Comparison of ENCODE assay signal across 8 mouse cellular contexts in the genomic region with DNA sequence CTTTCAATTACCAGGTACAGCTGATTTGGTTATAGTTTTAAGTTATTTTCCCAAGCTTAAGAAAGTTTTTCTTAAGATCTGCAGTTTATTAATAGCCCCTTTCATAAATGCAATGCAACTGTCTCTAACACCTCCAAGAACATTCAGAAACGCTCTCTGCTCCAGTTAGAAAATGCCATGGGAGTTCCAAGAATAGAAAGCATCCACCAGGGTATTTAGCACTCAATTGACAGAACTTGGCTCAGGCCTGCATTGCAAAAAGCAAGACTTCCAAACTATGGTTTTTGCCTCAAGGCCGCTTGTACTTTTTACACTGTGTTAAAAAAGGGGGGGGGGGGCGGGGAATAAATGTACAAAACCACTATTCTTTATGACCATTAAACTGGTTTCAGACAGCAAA. TPM values are rescaled to one million over a fixed set of nuclear protein-coding genes. Genes with fewer than 3 reads are reported as not detected.
A peak's percentile ranks its signal among the peaks of the same experiment; 100 is the strongest.
DNase-seq lines count a peak whose midpoint lies in the region; ATAC-seq and TF ChIP-seq lines count a peak whose summit lies in the region.

No protein-coding gene starts in this region.

- peak overlapping the region; percentile 94 for H3K9ac ChIP-seq in heart, embryonic 13.5 days

- intact Hi-C loops in heart, postnatal 10 days (cut with DNase I): no loop called here

- no peaks in the 10 kb centered on the region for H3K9me3 ChIP-seq in heart, embryonic 13.5 days

- H3K4me2 ChIP-seq in heart, embryonic 13.5 days: peak overlapping the region; percentile 82

- ATAC-seq in heart, embryonic 13.5 days (ENCODE audit: extremely low read depth, insufficient number of reproducible peaks, low FRiP score, low TSS enrichment): no peak
- no peak for ATAC-seq in activated CD4-positive, CD25-positive, alpha-beta regulatory T cell, adult 4 months

- peaks cover 45% of the 10 kb centered on the region for H3K4me1 ChIP-seq in heart, embryonic 13.5 days
- peaks cover 14% of the 10 kb centered on the region for H3K4me1 ChIP-seq in bone marrow macrophage, adult 2 months (ENCODE audit: control insufficient read depth, insufficient read depth, low read length)

- no peak for TF ChIP-seq POLR2A in bone marrow macrophage, adult 2 months (IDR thresholded peaks at IDR 0.05; ENCODE audit: borderline replicate concordance, low read depth, low read length)

- H3K27ac ChIP-seq in heart, embryonic 13.5 days (replicated peaks): peak overlapping the region; percentile 83
- H3K27ac ChIP-seq in bone marrow macrophage, adult 2 months (ENCODE audit: insufficient read depth, low read depth, low read length): no peak overlapping the region

- H3K27me3 ChIP-seq in heart, embryonic 13.5 days (replicated peaks): no peaks in the 10 kb centered on the region

- H3K4me3 ChIP-seq in heart, embryonic 13.5 days: peak overlapping the region; percentile 91
- peak overlapping the region; percentile 86 for H3K4me3 ChIP-seq in bone marrow macrophage, adult 2 months (ENCODE audit: insufficient read depth, low read length)

- no peak for TF ChIP-seq CTCF in bone marrow macrophage, adult 2 months (IDR thresholded peaks at IDR 0.05; ENCODE audit: low read depth, low read length)

- 0 out of 2 replicates have a peak, but pooled peaks cover 3% of the 10 kb centered on the region for H3K36me3 ChIP-seq in heart, embryonic 13.5 days

- WGBS in heart, embryonic 13.5 days: 36% methylated on average over 3 of the region's 3 CpGs

- DNase-seq in heart, postnatal 4 days: no peak
- peak; percentile 32 to 36 for DNase-seq in heart, postnatal 10 days
- DNase-seq in lung, postnatal 25 days (ENCODE audit: low spot score): peak; percentile 43
- no peak for DNase-seq in urinary bladder, adult 18-20 months (ENCODE audit: low spot score in 2 of 2)
- no peak for DNase-seq in layer of hippocampus, postnatal 25 days (ENCODE audit: extremely low spot score in 1 of 2, low spot score in 1 of 2)

RNA-seq across cellular contexts. Expression of a gene that starts 0.6 kb away (rescaled TPM):
- polyA plus RNA-seq in heart, embryonic 13.5 days (2015; fragmentation: Nextera tagmentation; extraction: Ambion mirVana): 6.0 and 6.4 TPM in 2 replicates
- total RNA-seq in heart, postnatal 4 days (2021): 1 to 10 TPM; 6.6 to 7.0 TPM
- 13.0 and 14.5 TPM in 2 replicates for polyA plus RNA-seq in bone marrow macrophage, adult 2 months (2012; ENCODE audit: insufficient read depth, insufficient read length, missing spikeins)
- total RNA-seq in heart, postnatal 10 days (2021): 1 to 10 TPM; 7.7 to 8.1 TPM
- polyA plus RNA-seq in activated CD4-positive, CD25-positive, alpha-beta regulatory T cell, adult 4 months (2017; shearing (Covaris generic)): 1 to 10 TPM; 1.6 to 2.5 TPM
- 10 to 100 TPM; 52.8 to 54.0 TPM for total RNA-seq in layer of hippocampus, postnatal 25 days (2021)

RNA-seq across cellular contexts. Expression of a gene that starts 4.5 kb away (rescaled TPM):
- 5.3 and 6.8 TPM in 2 replicates for polyA plus RNA-seq in heart, embryonic 13.5 days (2015; fragmentation: Nextera tagmentation; extraction: Ambion mirVana)
- total RNA-seq in heart, postnatal 4 days (2021): 10 to 100 TPM; 16.1 to 19.5 TPM
- polyA plus RNA-seq in bone marrow macrophage, adult 2 months (2012; ENCODE audit: insufficient read depth, insufficient read length, missing spikeins): 0.45 and 0.87 TPM in 2 replicates
- 10 to 100 TPM; 15.7 to 16.5 TPM for total RNA-seq in heart, postnatal 10 days (2021)
- polyA plus RNA-seq in activated CD4-positive, CD25-positive, alpha-beta regulatory T cell, adult 4 months (2017; shearing (Covaris generic)): under 1 TPM in 1 of 2 experiments, not detected in 1; 0.22 TPM
- total RNA-seq in layer of hippocampus, postnatal 25 days (2021): 1 to 10 TPM; 5.3 to 6.1 TPM

RNA-seq across cellular contexts. Expression of a gene that starts 27.0 kb away (rescaled TPM):
- polyA plus RNA-seq in heart, embryonic 13.5 days (2015; fragmentation: Nextera tagmentation; extraction: Ambion mirVana): 27.3 and 30.6 TPM in 2 replicates
- 10 to 100 TPM; 61.7 to 67.8 TPM for total RNA-seq in heart, postnatal 4 days (2021)
- polyA plus RNA-seq in bone marrow macrophage, adult 2 months (2012; ENCODE audit: insufficient read depth, insufficient read length, missing spikeins): 30.6 and 31.0 TPM in 2 replicates
- 10 to 100 TPM; 53.6 to 85.5 TPM for total RNA-seq in heart, postnatal 10 days (2021)
- 10 to 100 TPM; 26.7 to 38.7 TPM for polyA plus RNA-seq in activated CD4-positive, CD25-positive, alpha-beta regulatory T cell, adult 4 months (2017; shearing (Covaris generic))
- total RNA-seq in layer of hippocampus, postnatal 25 days (2021): 100 to 1,000 TPM in 1 of 2 experiments, 10 to 100 TPM in 1; 96.4 to 101 TPM

Comparison
In these comparisons a context has a peak if more than half of its experiments do, and no peak if none do; other contexts are left out.
1. DNase-seq: peak in heart, postnatal 10 days (2 of 2) and lung, postnatal 25 days (single experiment); none in heart, postnatal 4 days (single experiment), urinary bladder, adult 18-20 months (0 of 2) and layer of hippocampus, postnatal 25 days (0 of 2).
2. RNA of a gene that starts 0.6 kb away (total RNA-seq): 52.8 to 54.0 TPM in layer of hippocampus, postnatal 25 days; 7.7 to 8.1 TPM in heart, postnatal 10 days and 6.6 to 7.0 TPM in heart, postnatal 4 days; every median in the first group is over 4 times any median in the second.